ENCODE assay signal across 15 mouse cellular contexts in genomic region chr11:53184698-53185097, GRCm38 (mm10).
DNase-seq lines count a peak whose midpoint lies in the region; ATAC-seq and TF ChIP-seq lines count a peak whose summit lies in the region.
"Had no signal": no experiment of that assay in that cellular context is flagged by ENCODE, and none has a peak within 500 bp of the region (broad histone marks: within the 10 kb centered on the region; RNA-seq: fewer than 3 reads in every experiment).

No protein-coding gene starts in this region.

- TF ChIP-seq CTCF in liver, adult 2 months (IDR thresholded peaks at IDR 0.05; ENCODE audit: low read depth, low read length), result no peak
- TF ChIP-seq CTCF in CH12.LX (conservative IDR thresholded peaks at IDR 0.05 in 1 of 2, IDR thresholded peaks at IDR 0.05 in 1 of 2; ENCODE audit: low read depth in 2 of 2, low read length in 2 of 2), result no peak
- TF ChIP-seq CTCF in layer of hippocampus, adult 2 months (conservative IDR thresholded peaks at IDR 0.05), result no peak

- 81% methylated on average over 5 of the region's 5 CpGs for WGBS in liver, adult 2 months
- WGBS in liver, embryonic 11.5 days, result 38% methylated on average over 5 of the region's 5 CpGs
- 19% methylated on average over 5 of the region's 5 CpGs for WGBS in liver, embryonic 16.5 days (ENCODE audit: insufficient replicate concordance)
- WGBS in hindbrain, embryonic 13.5 days, result 80% methylated on average over 5 of the region's 5 CpGs

- ATAC-seq in liver, embryonic 11.5 days (replicated peaks; ENCODE audit: low FRiP score), result no peak
- 0 out of 2 replicates have a peak, but pooled peaks have one; percentile 24 for ATAC-seq in liver, embryonic 16.5 days (ENCODE audit: low read depth)
- ATAC-seq in hindbrain, embryonic 13.5 days (ENCODE audit: low FRiP score), result no peak

- no peaks in the 10 kb centered on the region for H3K36me3 ChIP-seq in liver, adult 2 months (ENCODE audit: control insufficient read depth, insufficient read depth, low read length)
- H3K36me3 ChIP-seq in liver, embryonic 11.5 days (ENCODE audit: control insufficient read depth, insufficient read depth, low read length), result no peaks in the 10 kb centered on the region
- no peaks in the 10 kb centered on the region for H3K36me3 ChIP-seq in CH12.LX (replicated peaks in 1 of 2; ENCODE audit: control insufficient read depth in 1 of 2, insufficient read depth in 1 of 2, low read length in 1 of 2)
- H3K36me3 ChIP-seq in liver, embryonic 16.5 days (ENCODE audit: control insufficient read depth, insufficient read depth), result no peaks in the 10 kb centered on the region
- no peaks in the 10 kb centered on the region for H3K36me3 ChIP-seq in hindbrain, embryonic 13.5 days
- H3K36me3 ChIP-seq: embryonic facial prominence, embryonic 10.5 days; G1E; liver, embryonic 13.5 days had no signal

- no peak overlapping the region for H3K4me2 ChIP-seq in liver, embryonic 11.5 days
- H3K4me2 ChIP-seq in CH12.LX (ENCODE audit: insufficient read depth, low read depth, poor library complexity, severe bottlenecking), result no peak overlapping the region
- H3K4me2 ChIP-seq in liver, embryonic 16.5 days (ENCODE audit: low read depth, low read length), result no peak overlapping the region
- no peak overlapping the region for H3K4me2 ChIP-seq in hindbrain, embryonic 13.5 days
- H3K4me2 ChIP-seq: liver, embryonic 13.5 days had no signal

- TF ChIP-seq EP300 in CH12.LX (IDR thresholded peaks at IDR 0.05; ENCODE audit: low read length), result no peak

- H3K9ac ChIP-seq in liver, adult 2 months (ENCODE audit: low read depth, low read length), result no peak overlapping the region
- no peak overlapping the region for H3K9ac ChIP-seq in liver, embryonic 11.5 days (ENCODE audit: low read depth, low read length)
- H3K9ac ChIP-seq in CH12.LX (ENCODE audit: insufficient read depth, low read depth), result no peak overlapping the region
- H3K9ac ChIP-seq in liver, embryonic 16.5 days (ENCODE audit: low read depth, low read length), result no peak overlapping the region
- H3K9ac ChIP-seq in hindbrain, embryonic 13.5 days, result no peak overlapping the region
- H3K9ac ChIP-seq: liver, embryonic 13.5 days had no signal

- H3K9me3 ChIP-seq in liver, embryonic 11.5 days (ENCODE audit: control insufficient read depth, low read length), result no peaks in the 10 kb centered on the region
- no peaks in the 10 kb centered on the region for H3K9me3 ChIP-seq in CH12.LX (replicated peaks; ENCODE audit: low read length)
- H3K9me3 ChIP-seq in liver, embryonic 16.5 days (replicated peaks; ENCODE audit: control insufficient read depth, low read length), result no peaks in the 10 kb centered on the region
- H3K9me3 ChIP-seq in hindbrain, embryonic 13.5 days, result no peaks in the 10 kb centered on the region
- H3K9me3 ChIP-seq: embryonic facial prominence, embryonic 10.5 days; G1E; liver, embryonic 13.5 days had no signal

- H3K27ac ChIP-seq in liver, adult 2 months (replicated peaks; ENCODE audit: insufficient read depth, low read depth, low read length), result no peak overlapping the region
- no peak overlapping the region for H3K27ac ChIP-seq in liver, embryonic 11.5 days (ENCODE audit: low read depth, low read length)
- no peak overlapping the region for H3K27ac ChIP-seq in CH12.LX (ENCODE audit: insufficient read depth, low read depth)
- no peak overlapping the region for H3K27ac ChIP-seq in liver, embryonic 16.5 days (ENCODE audit: low read length)
- no peak overlapping the region for H3K27ac ChIP-seq in layer of hippocampus, adult 2 months
- H3K27ac ChIP-seq in hindbrain, embryonic 13.5 days, result no peak overlapping the region
- H3K27ac ChIP-seq: embryonic facial prominence, embryonic 10.5 days; liver, embryonic 13.5 days had no signal

- TF ChIP-seq RAD21 in CH12.LX (IDR thresholded peaks at IDR 0.05; ENCODE audit: low read depth, low read length), result no peak

- dilution Hi-C loops in CH12.LX (cut with MboI; ENCODE audit: extremely low pct_ligation_motif_present, extremely low pct_unique_long_range_greater_than_20kb, low sequenced_read_pairs), result no loop called here

- H3K27me3 ChIP-seq in liver, adult 2 months (ENCODE audit: control insufficient read depth, insufficient read depth, low read length), result no peaks in the 10 kb centered on the region
- no peaks in the 10 kb centered on the region for H3K27me3 ChIP-seq in liver, embryonic 11.5 days (replicated peaks; ENCODE audit: control insufficient read depth, insufficient read depth, low read length)
- peaks cover 60% of the 10 kb centered on the region for H3K27me3 ChIP-seq in CH12.LX (replicated peaks)
- H3K27me3 ChIP-seq in liver, embryonic 16.5 days (ENCODE audit: control insufficient read depth, insufficient read depth, low read depth, low read length), result no peaks in the 10 kb centered on the region
- H3K27me3 ChIP-seq in hindbrain, embryonic 13.5 days, result no peaks in the 10 kb centered on the region
- H3K27me3 ChIP-seq: liver, embryonic 13.5 days had no signal

- no peak overlapping the region for H3K4me3 ChIP-seq in liver, adult 2 months (ENCODE audit: insufficient read depth, low read depth, low read length)
- no peak overlapping the region for H3K4me3 ChIP-seq in liver, embryonic 11.5 days (ENCODE audit: low read depth, low read length)
- no peak overlapping the region for H3K4me3 ChIP-seq in CH12.LX (replicated peaks in 1 of 3; ENCODE audit: low read depth in 2 of 3, low read length in 2 of 3, poor library complexity in 1 of 3)
- no peak overlapping the region for H3K4me3 ChIP-seq in liver, embryonic 16.5 days (ENCODE audit: low read depth, low read length)
- H3K4me3 ChIP-seq in layer of hippocampus, adult 2 months, result no peak overlapping the region
- no peak overlapping the region for H3K4me3 ChIP-seq in hindbrain, embryonic 13.5 days
- H3K4me3 ChIP-seq: embryonic facial prominence, embryonic 10.5 days; liver, embryonic 13.5 days had no signal

- no peak for TF ChIP-seq POLR2A in liver, adult 2 months (IDR thresholded peaks at IDR 0.05; ENCODE audit: extremely low read depth, insufficient read depth, low read length)
- no peak for TF ChIP-seq POLR2A in CH12.LX (IDR thresholded peaks at IDR 0.05; ENCODE audit: low read depth, low read length)

- DNase-seq in liver, adult 2 months (ENCODE audit: extremely low read depth, low read depth, low spot score), result peak; percentile 3
- no peak for DNase-seq in liver, embryonic 11.5 days (ENCODE audit: low spot score)
- DNase-seq in CH12.LX (ENCODE audit: extremely low read depth), result peak; percentile 27
- peak; percentile 4 for DNase-seq in spleen, adult 12 weeks (ENCODE audit: low spot score)
- no peak for DNase-seq in layer of hippocampus, adult 2 months (ENCODE audit: low spot score in 2 of 2)
- no peak for DNase-seq in gastrocnemius, adult 18-20 months (ENCODE audit: low spot score)
- DNase-seq: adrenal gland, postnatal 10 days; cerebellum, adult 9-10 months; gastrocnemius, postnatal 36 days; liver, embryonic 13.5 days; retina, postnatal 1 day had no signal

- no peaks in the 10 kb centered on the region for H3K4me1 ChIP-seq in liver, adult 2 months (ENCODE audit: control insufficient read depth, insufficient read depth, low read length)
- H3K4me1 ChIP-seq in liver, embryonic 11.5 days (replicated peaks; ENCODE audit: control insufficient read depth, insufficient read depth, low read length), result no peaks in the 10 kb centered on the region
- peaks cover 11 to 14% of the 10 kb centered on the region in 2 experiments; a peak in 3 of 4 replicates for H3K4me1 ChIP-seq in CH12.LX (ENCODE audit: control insufficient read depth in 1 of 2, insufficient read depth in 2 of 2)
- peaks cover 3% of the 10 kb centered on the region; the same call in 1 of the 2 replicates for H3K4me1 ChIP-seq in liver, embryonic 16.5 days (ENCODE audit: control insufficient read depth, low read depth, low read length)
- H3K4me1 ChIP-seq in hindbrain, embryonic 13.5 days (replicated peaks), result peaks cover 16% of the 10 kb centered on the region

- no peaks in the 10 kb centered on the region for H3K79me2 ChIP-seq in liver, adult 2 months (ENCODE audit: control insufficient read depth, insufficient read depth, low read length)
- no peaks in the 10 kb centered on the region for H3K79me2 ChIP-seq in CH12.LX (replicated peaks; ENCODE audit: control insufficient read depth, extremely low read depth, insufficient read depth, poor library complexity, severe bottlenecking)

- in situ Hi-C loops in CH12.LX (cut with MboI; ENCODE audit: low pct_ligation_motif_present, low pct_unique_long_range_greater_than_20kb, low sequenced_read_pairs), result no loop called here

TF ChIP-seq in CH12.LX, 34 proteins besides CTCF, POLR2A, EP300 and RAD21:
- TF ChIP-seq NELFE (IDR thresholded peaks at IDR 0.05; ENCODE audit: low read depth, low read length) (no peak), CHD1 (IDR thresholded peaks at IDR 0.05; ENCODE audit: low read depth, low read length) (no peak), IRF4 (IDR thresholded peaks at IDR 0.05; ENCODE audit: low read depth, low read length) (no peak), ELF1 (IDR thresholded peaks at IDR 0.05; ENCODE audit: low read depth, low read length) (no peak), TCF12 (IDR thresholded peaks at IDR 0.05; ENCODE audit: low read depth, low read length) (no peak), ZKSCAN1 (IDR thresholded peaks at IDR 0.05; ENCODE audit: borderline replicate concordance, low read depth, low read length) (no peak), JUN (IDR thresholded peaks at IDR 0.05; ENCODE audit: insufficient read depth, low read depth, low read length) (no peak), GABPA (IDR thresholded peaks at IDR 0.05; ENCODE audit: insufficient replicate concordance, low read depth, low read length) (no peak), MAZ (IDR thresholded peaks at IDR 0.05; ENCODE audit: low read depth, low read length) (no peak), HCFC1 (IDR thresholded peaks at IDR 0.05; ENCODE audit: low read depth, low read length) (no peak), E2F4 (IDR thresholded peaks at IDR 0.05; ENCODE audit: insufficient replicate concordance, low read depth, low read length) (no peak), TBP (conservative IDR thresholded peaks at IDR 0.05; ENCODE audit: low read depth, low read length) (no peak), JUND (conservative IDR thresholded peaks at IDR 0.05; ENCODE audit: low read depth, low read length) (no peak), ETS1 (conservative IDR thresholded peaks at IDR 0.05; ENCODE audit: low read depth, low read length) (no peak), PAX5 (IDR thresholded peaks at IDR 0.05; ENCODE audit: low read length) (no peak), BHLHE40 (IDR thresholded peaks at IDR 0.05; ENCODE audit: low read depth, low read length) (no peak), RCOR1 (conservative IDR thresholded peaks at IDR 0.05; ENCODE audit: low read depth, low read length) (no peak)

Comparison
In these comparisons a context has a peak if more than half of its experiments do, and no peak if none do; other contexts are left out.
1. DNase-seq: peak in liver, adult 2 months (single experiment), CH12.LX (single experiment) and spleen, adult 12 weeks (single experiment); none in liver, embryonic 11.5 days (single experiment), layer of hippocampus, adult 2 months (0 of 2) and gastrocnemius, adult 18-20 months (single experiment).